Mouse (Mus musculus): ENCODE results near the gene Myl4.

Gene Myl4

DNA sequence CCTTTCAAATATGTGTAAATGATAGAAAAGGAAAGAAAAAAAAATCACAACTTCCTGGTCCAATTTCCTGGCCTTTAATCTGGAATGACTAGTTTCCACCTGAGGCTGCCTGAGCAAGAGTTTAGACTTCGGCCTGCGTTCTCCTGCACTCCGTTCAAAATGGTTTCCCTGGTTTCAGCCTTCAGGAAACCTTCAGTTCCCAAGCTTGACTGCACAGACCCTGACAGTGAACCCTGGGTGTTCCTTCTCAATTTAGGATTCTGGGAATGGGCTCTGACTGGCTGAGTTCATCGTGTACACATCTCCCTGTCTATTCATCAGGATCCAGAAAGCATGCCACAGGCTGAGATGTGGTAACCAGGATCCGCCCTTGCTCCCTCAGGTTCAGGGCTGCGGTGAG, 53.7 kb downstream of the Myl4 start:
- DNase-seq (ENCODE audit: low spot score in 2 of 2), result no peak

DNA sequence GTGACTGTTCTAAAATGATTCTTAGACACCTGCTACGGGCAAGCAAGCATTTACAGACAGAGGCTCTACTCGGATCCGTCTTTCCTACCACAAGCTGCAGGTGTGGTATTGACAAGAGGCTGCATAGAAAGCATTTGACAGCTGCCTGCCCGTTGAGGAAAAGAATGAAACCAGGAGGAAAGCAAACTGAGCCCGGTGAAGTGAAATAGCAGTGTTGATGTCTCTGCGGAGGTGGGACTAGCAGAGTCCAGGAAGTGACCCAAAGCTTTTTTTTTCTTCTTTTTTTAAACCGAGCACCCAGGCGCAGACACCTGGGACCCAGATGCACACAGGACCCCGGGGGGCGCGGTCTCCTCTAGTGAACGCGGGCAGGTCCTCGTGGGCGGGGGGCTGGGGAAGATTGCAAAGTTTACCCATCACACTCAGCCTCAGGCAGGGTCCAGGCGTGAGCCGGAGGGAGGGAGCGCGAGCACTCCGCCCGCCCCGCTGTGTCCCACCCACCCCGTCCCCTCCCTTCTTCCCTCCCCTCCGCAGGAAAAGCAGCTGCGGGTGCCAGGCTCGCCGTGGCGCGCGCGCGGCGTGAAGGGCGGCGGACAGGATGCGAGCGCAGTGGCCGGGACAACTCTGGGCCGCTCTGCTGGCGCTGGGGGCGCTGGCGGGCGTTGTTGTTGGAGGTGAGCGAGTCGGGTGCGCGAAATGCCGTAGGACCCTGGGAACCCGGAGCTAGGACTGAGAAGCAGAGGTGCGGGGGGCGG, 57.2 kb downstream of the Myl4 start, which contains the start of gene Itgb3:
Gene Itgb3 (plus strand): TSS at position 510 of the 755 bp plus-strand sequence.
- peak; percentile 71 to 79 for DNase-seq (ENCODE audit: low spot score in 2 of 2)

DNA sequence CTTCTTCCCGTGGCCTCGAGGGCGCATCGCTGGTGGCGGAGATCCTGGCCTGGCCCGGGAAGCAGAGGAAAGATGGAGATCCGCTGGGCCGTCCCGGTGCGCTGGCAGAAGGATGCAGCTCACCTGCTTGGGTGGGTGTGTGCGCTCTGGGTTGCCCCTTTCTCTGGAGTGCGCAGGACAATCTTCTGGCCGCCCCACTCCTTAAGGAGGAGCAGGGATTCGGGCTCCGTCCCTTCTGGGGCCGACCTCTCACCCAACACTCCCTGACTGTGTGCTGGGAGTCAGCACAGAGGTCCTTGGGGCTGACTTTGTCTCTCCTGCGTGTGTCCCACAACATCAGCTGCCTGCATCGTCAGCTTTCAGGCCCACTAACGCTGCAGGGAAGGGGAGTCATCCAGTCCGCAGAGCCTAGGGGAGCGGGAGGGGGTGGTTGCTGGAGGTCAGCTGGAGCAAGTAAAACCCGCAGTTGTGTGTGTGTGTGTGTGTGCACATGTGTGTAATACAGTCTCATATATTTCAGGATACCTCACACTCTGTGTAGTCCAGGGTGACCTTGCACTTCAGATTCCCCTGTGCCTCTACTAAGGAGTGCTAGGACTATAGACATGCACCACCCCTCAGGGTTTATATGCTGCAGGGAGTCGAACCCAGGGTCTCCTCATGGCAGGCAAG, 57.9 kb downstream of the Myl4 start:
- DNase-seq (ENCODE audit: low spot score in 2 of 2), result no peak

- DNase-seq (ENCODE audit: low spot score in 2 of 2), result no peak
These were observed 58.7 kb downstream of the Myl4 start for GRCm38 (mm10) chr11:104609033-104609684.

GRCm38 (mm10) chr11:104609733-104610132, 59.3 kb downstream of the Myl4 start:
- no peak for DNase-seq (ENCODE audit: low spot score in 2 of 2)

GRCm38 (mm10) chr11:104611579-104612151, 61.2 kb downstream of the Myl4 start:
- DNase-seq (ENCODE audit: low spot score in 2 of 2), result no peak

DNA sequence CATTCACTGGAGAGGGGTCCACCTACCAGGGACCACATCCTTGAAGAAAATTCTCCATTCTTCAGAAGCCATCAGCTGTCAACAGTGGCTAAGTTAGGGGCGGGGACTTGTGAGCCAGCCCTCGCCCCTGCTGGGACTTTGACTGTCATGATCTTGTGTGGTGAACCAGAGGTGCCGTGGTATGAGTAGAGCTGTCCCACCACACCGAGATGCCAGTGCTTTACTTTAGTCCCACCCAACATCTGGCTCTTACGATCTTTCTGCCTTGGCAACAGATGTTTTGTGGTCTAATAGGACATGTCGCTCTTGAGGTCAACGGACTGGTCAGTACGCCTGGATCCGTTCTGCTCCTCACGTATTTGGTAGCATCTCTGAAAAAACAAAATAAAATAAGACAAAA, 63.1 kb downstream of the Myl4 start:
- DNase-seq (ENCODE audit: low spot score in 2 of 2), result no peak

DNA sequence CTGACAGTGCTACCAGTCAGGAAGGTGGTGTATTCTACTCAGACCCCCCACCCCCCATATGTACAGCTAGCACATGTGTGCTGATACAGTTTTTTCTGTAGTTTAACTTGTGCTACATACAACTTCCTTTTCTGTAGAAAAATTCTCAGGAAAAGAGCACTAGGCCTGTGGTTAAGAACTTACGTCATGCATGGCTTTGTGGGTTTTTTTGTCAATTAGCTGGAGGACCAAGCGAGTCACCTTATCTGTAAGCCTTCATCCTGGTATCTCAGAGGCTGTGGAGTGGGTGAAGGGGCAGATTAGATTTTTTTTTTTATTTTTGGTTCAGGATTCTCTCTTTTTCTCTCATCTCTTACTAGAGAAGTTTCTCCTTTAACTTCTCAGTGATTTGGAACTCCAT, 63.7 kb downstream of the Myl4 start:
- no peak for DNase-seq (ENCODE audit: low spot score in 2 of 2)

DNA sequence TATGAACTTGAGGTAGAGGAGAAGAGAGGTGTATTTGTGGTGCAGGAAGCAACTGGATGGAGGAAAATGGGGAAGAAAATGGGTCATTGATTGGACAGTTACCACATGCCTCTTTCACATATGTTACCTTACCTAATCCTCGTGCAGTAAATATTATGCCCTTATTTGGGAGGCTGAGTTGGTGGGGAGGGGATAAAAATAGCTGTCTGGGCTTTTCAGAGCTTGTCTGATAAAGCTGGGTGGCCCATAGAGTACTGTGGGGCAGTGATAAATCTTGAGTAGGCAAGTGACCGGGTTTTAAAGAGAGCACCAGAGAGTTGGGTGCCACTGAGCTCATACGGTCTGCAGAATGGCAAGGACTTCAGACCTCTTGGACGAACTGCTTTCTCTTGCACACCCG, 65.7 kb downstream of the Myl4 start:
- no peak for DNase-seq (ENCODE audit: low spot score in 2 of 2)

DNA sequence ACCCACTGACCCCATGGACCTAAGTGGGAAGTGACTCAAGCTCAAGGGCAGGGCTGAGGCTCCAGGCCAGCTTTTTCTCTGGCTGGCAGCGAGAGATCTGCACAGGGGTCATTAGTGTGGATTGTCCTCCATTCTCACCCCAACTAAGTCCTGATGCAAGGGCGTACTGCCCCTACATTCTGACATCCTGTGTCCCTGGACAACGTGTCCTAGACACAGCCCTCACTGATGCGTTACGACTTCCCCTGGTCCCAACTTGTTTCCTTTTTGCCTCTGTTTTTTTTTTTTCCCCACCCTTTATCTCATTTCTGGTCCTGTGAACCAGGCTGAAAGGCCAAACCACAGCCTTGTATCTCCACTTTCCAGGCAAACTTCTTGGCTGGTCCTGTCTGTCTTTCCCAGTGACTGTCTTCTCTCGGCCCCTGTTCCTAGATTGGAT, 68.2 kb downstream of the Myl4 start:
- DNase-seq (ENCODE audit: low spot score in 2 of 2), result no peak

- DNase-seq (ENCODE audit: low spot score in 2 of 2), result no peak
These were observed 68.9 kb downstream of the Myl4 start for GRCm38 (mm10) chr11:104619084-104620022.

- no peak for DNase-seq (ENCODE audit: low spot score in 2 of 2)
These were observed 71.8 kb downstream of the Myl4 start for GRCm38 (mm10) chr11:104622040-104622962.

DNA sequence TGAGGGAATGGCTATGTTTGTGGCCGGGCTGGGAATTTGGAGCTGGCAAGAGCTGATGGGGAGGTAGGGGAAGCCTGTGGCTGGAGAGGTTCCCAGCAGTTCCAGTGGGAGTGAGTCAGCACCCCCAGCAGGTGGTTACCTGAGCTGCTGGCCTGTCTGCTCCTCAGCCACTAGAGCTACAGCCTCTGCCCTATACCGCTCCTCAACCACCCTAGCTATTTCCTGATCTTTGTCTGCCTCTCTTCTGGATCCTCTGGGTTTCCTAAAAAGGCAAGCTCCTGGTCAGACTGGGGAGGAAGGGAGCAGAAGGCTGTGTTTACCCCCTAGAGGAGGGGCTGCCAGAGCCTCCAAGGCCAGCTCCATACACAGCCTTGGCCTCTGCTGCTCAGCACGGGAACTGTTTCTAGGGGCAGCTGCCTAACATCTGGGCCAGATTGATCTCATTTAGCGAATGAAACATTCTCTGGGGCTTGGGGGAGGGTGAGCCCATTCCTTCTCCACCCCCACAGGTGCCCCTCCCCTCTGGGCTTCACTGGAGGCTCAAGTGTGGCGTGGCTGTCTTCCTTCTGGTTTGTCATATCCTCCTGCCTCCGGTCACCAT, 74.4 kb downstream of the Myl4 start:
- DNase-seq (ENCODE audit: low spot score in 2 of 2), result peak in 1 of 2 experiments; percentile 71

DNA sequence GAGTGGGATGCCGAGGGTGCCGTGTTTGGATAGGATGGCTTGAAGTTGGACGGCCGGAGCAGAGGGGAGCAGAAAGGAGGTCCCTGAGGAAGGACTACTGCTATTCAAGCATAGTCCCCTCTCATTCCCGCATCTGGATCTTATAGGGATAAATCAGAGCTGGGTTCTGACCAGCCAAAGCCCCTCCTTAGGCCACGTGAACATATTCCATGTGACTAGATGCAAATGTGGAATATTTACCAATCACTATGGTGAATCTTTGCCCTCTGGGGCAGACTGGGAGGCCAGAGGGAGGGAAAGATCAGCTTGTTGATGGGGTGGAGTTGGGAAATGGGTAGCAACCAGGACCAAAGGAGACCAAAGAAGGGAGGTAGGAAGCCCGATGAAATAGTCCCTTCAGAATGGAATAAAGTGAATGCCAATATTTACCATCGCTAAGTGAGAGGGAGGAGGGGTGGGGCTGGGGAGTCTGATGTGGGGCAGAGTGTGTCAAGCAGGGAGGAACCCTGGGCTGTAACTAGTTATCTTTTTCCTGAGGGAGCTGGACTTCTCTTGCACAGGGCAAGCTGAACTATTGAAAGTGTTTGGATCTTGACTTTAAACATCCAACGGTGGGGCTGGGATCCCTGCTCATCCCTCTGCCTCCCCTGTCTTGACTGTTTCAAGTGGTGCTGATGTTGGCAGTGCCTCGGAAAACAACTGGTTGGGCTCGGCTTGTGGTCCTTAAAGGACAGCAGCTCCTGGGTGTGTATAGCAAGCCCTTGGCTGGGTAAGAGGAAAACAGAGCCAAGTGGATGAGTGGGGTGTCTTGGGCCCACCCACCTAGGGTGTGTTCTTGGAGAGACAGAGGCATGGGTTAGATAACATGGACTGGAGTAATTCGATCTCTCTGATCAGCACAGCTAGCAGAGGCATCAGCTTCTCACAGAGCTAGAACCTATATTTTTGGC, 75.3 kb downstream of the Myl4 start:
- DNase-seq (ENCODE audit: low spot score in 2 of 2), result peak; percentile 80 to 83

DNA sequence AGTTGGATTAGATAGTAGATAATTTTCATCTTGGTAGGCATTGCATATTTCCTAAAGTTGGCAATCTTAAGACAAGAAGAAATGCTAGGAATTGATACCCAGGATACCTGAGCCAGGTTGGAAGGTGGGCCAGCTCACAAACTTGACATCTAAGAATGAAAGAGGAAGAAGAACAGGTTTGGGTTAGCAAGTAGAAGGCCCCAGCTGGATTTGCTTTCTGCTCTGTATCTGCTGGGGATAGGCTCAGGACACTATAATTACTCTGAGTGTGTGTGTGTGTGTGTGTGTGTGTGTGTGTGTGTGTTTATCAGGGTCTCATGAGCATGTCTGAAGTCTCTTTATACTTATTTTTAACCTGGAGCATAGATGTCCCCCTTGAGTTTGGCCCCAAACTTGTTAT, 76.2 kb downstream of the Myl4 start:
- no peak for DNase-seq (ENCODE audit: low spot score in 2 of 2)

GRCm38 (mm10) chr11:104627616-104628301, 77.3 kb downstream of the Myl4 start:
- no peak for DNase-seq (ENCODE audit: low spot score in 2 of 2)

GRCm38 (mm10) chr11:104628566-104628965, 78.1 kb downstream of the Myl4 start:
- no peak for DNase-seq (ENCODE audit: low spot score in 2 of 2)
